Mouse (Mus musculus) ovary, adult 18-20 months (tissue): ENCODE results near the gene Comt.

Source experiments
- DNase-seq: peaks from one replicate; pipeline ENCODE4 v3.0.0; 2022; ENCODE audit warnings: low spot score, mixed read lengths

Gene Comt

DNA sequence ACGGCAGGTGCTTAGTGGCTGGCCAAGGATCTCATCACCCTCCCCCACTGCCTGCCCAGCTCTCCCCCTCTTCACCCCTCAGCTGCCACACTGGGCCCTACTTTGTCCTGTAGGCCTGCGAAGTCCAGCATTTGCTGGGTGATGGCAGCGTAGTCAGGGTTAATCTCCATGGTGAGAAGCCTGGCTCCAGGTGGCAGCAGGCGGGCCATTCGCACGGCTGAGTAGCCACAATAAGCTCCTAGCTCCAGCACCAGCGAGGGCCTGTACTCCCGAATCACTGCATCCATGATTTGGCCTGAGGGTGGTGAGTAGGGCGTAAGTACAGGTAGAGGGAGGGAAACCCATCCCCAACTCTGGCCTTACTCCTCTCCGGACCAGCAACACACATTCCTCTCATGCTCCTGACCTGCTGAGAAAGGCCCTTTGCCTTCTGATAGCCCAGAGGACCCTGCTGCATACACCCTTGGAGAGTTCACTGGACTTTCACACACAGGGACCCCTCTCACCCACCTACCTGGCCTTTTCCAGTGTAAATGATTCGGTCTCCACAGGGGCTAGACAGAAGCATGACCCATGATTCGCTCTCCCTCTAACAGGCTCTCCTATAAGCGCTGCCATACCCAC lies 15.5 kb downstream of the Comt start:
- DNase-seq = no peak

DNA sequence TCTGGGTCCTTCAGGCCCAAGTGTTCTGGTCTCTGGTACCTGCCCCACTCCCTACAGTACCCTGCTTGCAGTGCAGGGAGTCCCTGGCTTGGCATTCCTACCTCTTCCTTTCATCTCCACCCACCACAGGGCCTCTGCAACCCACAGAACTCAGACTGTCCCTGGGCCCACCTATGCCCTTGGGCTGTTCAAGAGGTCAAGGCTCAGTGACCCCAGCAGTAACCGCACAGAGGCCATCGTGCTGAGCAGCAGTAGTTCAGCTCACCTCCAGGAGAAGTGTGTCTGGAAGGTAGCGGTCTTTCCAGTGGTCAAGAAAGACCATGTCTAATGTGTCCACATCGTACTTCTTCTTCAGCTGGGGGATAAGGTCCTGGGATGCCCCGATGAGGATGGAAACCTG lies 16.2 kb downstream of the Comt start:
- no peak for DNase-seq

GRCm38 (mm10) chr16:18409776-18410175 lies 16.9 kb downstream of the Comt start:
- no peak for DNase-seq

- no peak for DNase-seq
Observed at GRCm38 (mm10) chr16:18407912-18408311, 18.7 kb downstream of the Comt start.

- DNase-seq = no peak
Observed at GRCm38 (mm10) chr16:18406293-18406692, 20.4 kb downstream of the Comt start.

- no peak for DNase-seq
Observed at GRCm38 (mm10) chr16:18405876-18406275, 20.8 kb downstream of the Comt start.

DNA sequence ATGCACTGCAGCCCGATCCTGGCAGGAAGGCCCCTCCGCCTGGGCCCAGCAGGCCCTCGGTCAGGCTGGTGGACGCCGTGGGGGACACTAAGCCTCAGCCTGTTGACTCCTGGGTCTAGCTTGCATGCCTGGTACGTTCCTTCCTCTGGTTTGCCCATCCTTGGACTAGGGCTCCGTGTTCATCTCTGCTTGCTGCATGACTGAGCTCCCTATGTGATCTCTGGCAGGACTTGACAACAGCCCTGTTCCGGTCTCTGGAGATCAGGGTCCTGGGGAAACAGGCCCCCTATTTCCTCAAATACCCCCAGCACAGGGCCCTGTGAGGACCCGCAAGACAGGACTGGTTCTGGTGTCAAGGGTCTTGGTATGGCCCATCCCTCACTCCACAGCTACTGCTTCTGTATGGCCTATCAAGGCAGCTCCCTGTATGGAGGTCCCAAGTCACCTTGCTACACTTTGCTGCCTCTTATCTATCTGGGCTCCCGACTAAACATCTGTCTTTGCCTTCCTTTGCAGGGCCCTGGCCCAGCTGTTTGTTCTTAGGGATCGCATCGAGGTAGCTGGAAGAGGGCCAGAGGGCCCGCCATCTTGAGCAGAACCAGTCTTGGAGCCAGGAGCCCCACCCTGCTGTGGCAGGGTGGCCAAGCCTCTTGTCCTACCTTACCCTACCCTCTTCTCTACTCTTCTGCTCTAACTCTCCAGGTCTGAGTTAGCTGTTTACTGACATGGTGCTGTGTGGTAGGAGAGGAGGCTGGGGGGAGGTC lies 21.4 kb downstream of the Comt start:
- no peak for DNase-seq

GRCm38 (mm10) chr16:18403285-18403684 lies 23.4 kb downstream of the Comt start:
- DNase-seq = no peak

DNA sequence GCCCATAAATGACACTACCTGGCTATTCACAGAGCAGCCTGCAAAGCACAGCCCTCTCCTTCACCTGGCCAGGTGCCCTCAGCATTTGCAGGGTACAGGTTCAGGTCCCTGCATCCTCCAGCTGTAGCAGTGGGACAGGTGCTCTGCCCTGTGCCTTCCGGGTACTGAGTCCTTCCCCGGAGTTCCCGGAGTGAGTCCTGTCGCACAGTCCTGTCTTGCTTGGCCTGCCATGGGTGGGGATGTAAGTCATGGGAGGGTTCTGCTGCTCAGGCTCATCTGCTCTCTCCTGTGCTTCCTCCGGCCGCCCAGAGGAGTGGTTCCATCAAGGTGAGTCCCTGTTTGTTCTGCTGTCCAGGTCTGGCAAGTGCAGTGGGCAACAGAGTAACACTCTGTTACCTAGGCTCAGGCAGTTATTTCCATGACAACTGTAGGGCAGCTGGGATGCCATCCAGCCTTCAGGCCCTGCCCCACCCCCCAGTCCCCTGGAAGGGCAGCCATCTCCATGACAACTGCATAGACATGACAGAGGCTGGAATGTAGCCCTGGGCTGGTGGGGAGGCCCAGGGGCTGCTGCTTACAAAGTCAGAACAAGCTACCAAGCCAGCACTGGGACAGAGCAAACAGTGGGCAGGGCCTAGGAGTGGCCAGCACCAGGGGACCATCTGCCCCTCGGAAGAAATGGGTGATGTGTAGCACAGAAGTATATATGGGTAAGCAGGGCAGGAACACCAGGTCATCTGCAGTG lies 26.0 kb downstream of the Comt start:
- DNase-seq = no peak

GRCm38 (mm10) chr16:18400028-18400427 lies 26.6 kb downstream of the Comt start:
- DNase-seq = no peak

- no peak for DNase-seq
Observed at GRCm38 (mm10) chr16:18396791-18397621, 29.6 kb downstream of the Comt start.

- peak; percentile 39 for DNase-seq
Observed at GRCm38 (mm10) chr16:18396201-18396600, 30.5 kb downstream of the Comt start.

DNA sequence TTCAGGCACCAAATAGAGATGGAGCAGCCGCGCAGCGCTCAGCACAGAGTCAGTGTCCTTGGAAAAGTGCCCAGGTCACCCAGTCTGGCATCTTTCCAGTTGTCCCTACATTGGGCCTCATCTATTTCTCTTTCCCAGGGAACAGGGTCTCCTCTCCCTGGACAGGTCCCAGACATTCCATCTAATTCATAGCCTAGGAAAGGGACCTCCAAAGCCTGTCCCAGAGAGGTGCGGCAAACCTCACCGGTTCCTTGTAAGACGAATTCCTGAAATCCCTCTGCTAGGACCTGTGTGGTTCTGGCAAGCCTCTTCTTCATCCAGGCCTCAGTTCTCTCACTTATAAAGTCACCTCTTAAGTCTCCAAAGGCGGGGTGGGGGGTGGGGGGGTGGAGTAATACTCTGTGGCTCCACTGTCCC lies 31.0 kb downstream of the Comt start:
- no peak for DNase-seq

DNA sequence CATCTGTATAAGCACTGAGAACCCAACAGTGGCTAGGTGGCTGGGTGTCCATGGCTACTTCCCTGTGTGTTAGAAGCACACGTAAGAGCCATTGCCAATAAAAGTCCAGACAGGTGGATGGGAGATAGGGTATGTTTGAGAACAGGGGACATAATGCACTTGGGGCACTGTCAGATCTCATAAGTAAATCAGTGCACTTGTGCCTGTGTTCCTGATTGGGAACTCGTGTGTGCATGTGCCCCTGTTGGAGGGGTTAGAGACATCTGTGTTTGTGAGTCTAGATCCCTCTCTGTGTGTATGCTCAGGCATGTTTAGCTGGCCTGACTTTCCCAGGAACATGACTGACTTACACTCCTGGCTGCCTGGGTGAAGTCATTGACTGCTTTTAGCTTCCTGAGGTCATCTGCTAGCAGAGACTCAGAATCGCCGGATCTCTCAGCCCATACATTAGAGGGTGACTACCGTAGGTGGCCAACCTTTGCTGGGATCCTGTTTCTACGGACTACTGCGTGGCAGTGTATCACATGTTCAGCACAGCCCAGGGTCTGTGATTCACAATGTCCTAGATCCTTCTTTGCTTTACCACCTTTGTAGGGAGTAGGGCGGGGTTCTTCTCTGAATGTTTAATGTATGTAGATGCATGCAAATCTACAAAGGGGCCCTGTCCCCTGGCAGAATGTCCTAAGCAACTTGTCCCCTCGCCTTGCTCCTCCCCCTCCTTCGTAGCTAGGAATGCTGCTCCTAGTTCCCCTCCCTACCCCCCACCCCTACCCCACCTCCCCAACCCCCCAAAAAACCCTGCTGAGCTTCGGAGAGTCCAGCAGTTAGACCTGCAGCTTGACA lies 31.7 kb downstream of the Comt start:
- no peak for DNase-seq

GRCm38 (mm10) chr16:18394056-18394455 lies 32.6 kb downstream of the Comt start:
- no peak for DNase-seq

- DNase-seq = no peak
Observed at GRCm38 (mm10) chr16:18393595-18393994, 33.1 kb downstream of the Comt start.

GRCm38 (mm10) chr16:18392469-18393426 lies 33.9 kb downstream of the Comt start:
- peak; percentile 88 for DNase-seq

DNA sequence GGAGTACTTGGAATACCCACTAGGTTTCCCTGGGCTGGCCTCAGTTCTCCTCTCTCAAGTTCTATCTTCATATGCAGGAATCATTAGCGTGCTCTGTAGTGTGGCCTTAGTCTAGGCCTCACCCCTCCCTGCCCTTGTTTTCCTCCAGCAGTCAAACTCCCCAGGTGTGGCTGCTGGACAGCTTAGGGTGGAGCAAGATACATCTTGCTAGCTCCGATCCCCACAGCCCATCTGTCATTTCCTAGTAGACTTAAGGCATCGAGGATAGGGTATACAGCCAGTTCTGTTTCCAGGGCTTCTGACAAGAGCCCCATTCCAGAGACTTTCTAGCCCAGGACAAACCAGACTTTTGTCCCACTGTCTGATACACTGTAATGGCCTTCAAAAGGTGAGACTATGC lies 34.9 kb downstream of the Comt start:
- no peak for DNase-seq

DNA sequence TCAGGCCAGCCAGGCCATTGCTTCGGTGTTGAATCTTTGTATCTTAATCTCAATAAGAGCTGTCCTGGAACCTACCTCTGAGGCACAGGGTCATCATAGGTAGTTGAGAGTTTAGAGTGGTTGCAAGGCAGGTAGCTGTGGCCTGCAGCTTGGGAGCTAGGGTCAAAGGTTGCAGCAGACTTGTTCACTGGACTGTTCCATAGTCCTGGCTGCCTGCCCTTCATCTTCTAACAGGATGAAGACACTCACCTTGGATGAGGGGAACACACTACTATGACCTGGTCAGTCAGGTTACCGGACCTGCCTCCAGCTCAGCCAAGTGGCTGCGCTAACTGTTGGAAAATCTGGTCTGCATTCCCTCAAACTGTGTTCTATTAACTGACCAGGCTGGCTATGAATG lies 35.5 kb downstream of the Comt start:
- DNase-seq = no peak

DNA sequence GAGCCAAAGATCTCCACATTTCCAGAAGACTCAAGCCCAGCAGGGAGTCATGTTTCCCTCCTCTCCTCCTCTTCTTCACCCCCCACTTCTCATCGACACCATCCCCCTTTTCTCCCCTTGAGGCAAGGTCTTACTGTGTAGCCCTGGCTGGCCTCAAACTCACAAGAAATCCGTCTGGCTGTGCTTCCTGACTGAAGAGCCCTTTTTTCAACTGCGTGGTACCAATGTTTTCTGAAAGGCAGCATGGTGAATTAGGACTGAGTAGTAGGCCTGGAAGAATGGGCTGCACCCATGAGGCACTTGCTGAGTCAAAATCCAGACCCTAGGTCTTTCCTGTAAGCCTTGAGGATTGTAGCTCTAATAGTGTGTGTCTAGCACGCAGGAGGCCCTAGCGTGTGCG lies 36.3 kb downstream of the Comt start:
- no peak for DNase-seq
